Comparison of ENCODE assay signal across 15 mouse cellular contexts in genomic region chr19:31442311-31442710, GRCm38 (mm10).
DNase-seq lines count a peak whose midpoint lies in the region.
"Had no signal": no experiment of that assay in that cellular context is flagged by ENCODE, and none has a peak within 500 bp of the region (broad histone marks: within the 10 kb centered on the region; RNA-seq: fewer than 3 reads in every experiment).

No protein-coding gene starts in this region.

- intact Hi-C loops in left cerebral cortex, postnatal 14 days (cut with DNase I): no loop called here

- DNase-seq in heart, adult 11 months: peak; percentile 3
- DNase-seq in heart, adult 8-10 months (ENCODE audit: low spot score): no peak
- DNase-seq in 416B (ENCODE audit: low read depth) (peak; percentile 4), NIH3T3 (ENCODE audit: low read depth) (peak; percentile 60)
- no peak for DNase-seq in left cerebral cortex, postnatal 14 days (ENCODE audit: low spot score in 2 of 2)
- no peak for DNase-seq in right cerebral cortex, postnatal 14 days
- DNase-seq: adrenal gland, adult 2 months; adrenal gland, postnatal 10 days; adrenal gland, postnatal 25 days; cerebellum, adult 11 months; cerebellum, adult 18-20 months; cerebellum, adult 8-10 months; cerebellum, adult 9-11 months; cerebellum, postnatal 14 days; cerebellum, postnatal 36 days had no signal

Comparison
In these comparisons a context has a peak if more than half of its experiments do, and no peak if none do; other contexts are left out.
1. DNase-seq: peak in heart, adult 11 months (single experiment), 416B (single experiment) and NIH3T3 (single experiment); none in heart, adult 8-10 months (single experiment), left cerebral cortex, postnatal 14 days (0 of 2) and right cerebral cortex, postnatal 14 days (single experiment).